Mouse (Mus musculus) lung, embryonic 14.5 days (tissue): ENCODE data around the gene Gpc6. TPM values are rescaled to one million over a fixed set of nuclear protein-coding genes. Genes with fewer than 3 reads are reported as not detected.

Source experiments
- ATAC-seq: fragments of 200-750 bp; cut with Nextera tagmentation; 2 replicates; pipeline ENCODE4 v1.8.0; 2017; ENCODE audit warnings: mild to moderate bottlenecking, moderate TSS enrichment, moderate library complexity; ENCODE audit not compliant: insufficient read depth
- DNase-seq: peaks from one replicate; pipeline ENCODE4 v3.0.0-alpha.2; 2015
- H3K27ac ChIP-seq: fragments of 300-500 bp; sonication (generic); 2 replicates; pipeline ENCODE4 v1.5.1; 2014; ENCODE audit warnings: low read depth, mild to moderate bottlenecking, moderate library complexity
- H3K27me3 ChIP-seq: fragments of 300-500 bp; sonication (generic); 2 replicates; pipeline ENCODE4 v1.6.1; 2014; ENCODE audit warnings: low read length, control low read depth; ENCODE audit not compliant: insufficient read depth
- H3K36me3 ChIP-seq: fragments of 300-500 bp; sonication (generic); 2 replicates; pipeline ENCODE4 v1.6.1; 2014; ENCODE audit warnings: control low read depth; ENCODE audit not compliant: insufficient read depth
- H3K4me1 ChIP-seq: fragments of 300-500 bp; sonication (generic); 2 replicates; pipeline ENCODE4 v1.6.1; 2014; ENCODE audit warnings: antibody characterized with exemption, control low read depth; ENCODE audit not compliant: insufficient read depth
- H3K4me2 ChIP-seq: fragments of 300-500 bp; sonication (generic); 2 replicates; pipeline ENCODE4 v1.6.1; 2014; ENCODE audit warnings: mild to moderate bottlenecking
- H3K4me3 ChIP-seq: fragments of 300-500 bp; sonication (generic); 2 replicates; pipeline ENCODE4 v1.5.1; 2014; ENCODE audit warnings: low read depth, low read length
- H3K9ac ChIP-seq: fragments of 300-500 bp; sonication (generic); 2 replicates; pipeline ENCODE4 v1.6.1; 2014
- H3K9me3 ChIP-seq: fragments of 300-500 bp; sonication (generic); 2 replicates; pipeline ENCODE4 v1.6.1; 2016; ENCODE audit warnings: low read depth, low read length, control low read depth
- CTCF ChIP-seq: IDR thresholded peaks from 2 replicates; pipeline ENCODE4 v1.5.1; 2016; ENCODE audit warnings: antibody characterized with exemption, low read depth
- WGBS: fragments of 180-500 bp; shearing (Covaris S2); extraction: QIAGEN DNeasy Blood & Tissue Kit; methylation state at CpG from one replicate; pipeline ENCODE4 v1.1.7; 2014; 5-methylcytosine and 5-hydroxymethylcytosine counted together
- polyA plus RNA-seq: library from polyadenylated mRNA; unstranded; fragments of >200 nt; fragmentation: Nextera tagmentation; extraction: Ambion mirVana; gene quantifications from 2 replicates; pipeline ENCODE4 v1.2.1, GENCODE M21; 2014

The Gpc6 gene
- polyA plus RNA-seq, 1 experiment from 2014 or later, result 38.9 TPM

DNA sequence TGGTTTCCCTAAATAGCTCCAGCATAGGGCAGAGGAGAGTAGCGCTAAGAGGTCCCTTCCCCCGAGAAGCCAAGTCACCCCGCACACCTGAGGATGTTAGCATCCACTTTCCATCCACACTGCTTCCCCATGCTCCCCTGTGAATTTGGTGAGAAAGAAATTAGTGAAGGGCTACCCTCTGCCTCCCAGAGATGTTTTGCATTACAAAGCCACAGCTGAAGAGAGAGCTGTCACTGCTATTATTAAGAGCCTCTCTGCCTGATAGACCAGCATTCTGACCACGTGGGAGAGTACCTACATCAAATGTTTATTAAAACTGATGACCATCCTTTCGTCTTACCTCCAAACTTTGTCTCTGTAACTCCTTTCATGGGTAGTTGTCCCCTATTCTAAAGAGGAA is 981.2 kb downstream of the Gpc6 start:
- H3K27ac ChIP-seq, result no peak overlapping the region
- no peak overlapping the region for H3K4me3 ChIP-seq
- H3K4me1 ChIP-seq, result peaks cover 15% of the 10 kb centered on the region; the same call in 1 of the 2 replicates
- no peaks in the 10 kb centered on the region for H3K27me3 ChIP-seq
- 71% methylated on average over 5 of the region's 5 CpGs for WGBS
- H3K4me2 ChIP-seq, result no peak overlapping the region
- ATAC-seq, result no peak
- no peak for TF ChIP-seq CTCF
- H3K9me3 ChIP-seq, result no peaks in the 10 kb centered on the region
- no peaks in the 10 kb centered on the region for H3K36me3 ChIP-seq
- no peak overlapping the region for H3K9ac ChIP-seq
- DNase-seq, result no peak

DNA sequence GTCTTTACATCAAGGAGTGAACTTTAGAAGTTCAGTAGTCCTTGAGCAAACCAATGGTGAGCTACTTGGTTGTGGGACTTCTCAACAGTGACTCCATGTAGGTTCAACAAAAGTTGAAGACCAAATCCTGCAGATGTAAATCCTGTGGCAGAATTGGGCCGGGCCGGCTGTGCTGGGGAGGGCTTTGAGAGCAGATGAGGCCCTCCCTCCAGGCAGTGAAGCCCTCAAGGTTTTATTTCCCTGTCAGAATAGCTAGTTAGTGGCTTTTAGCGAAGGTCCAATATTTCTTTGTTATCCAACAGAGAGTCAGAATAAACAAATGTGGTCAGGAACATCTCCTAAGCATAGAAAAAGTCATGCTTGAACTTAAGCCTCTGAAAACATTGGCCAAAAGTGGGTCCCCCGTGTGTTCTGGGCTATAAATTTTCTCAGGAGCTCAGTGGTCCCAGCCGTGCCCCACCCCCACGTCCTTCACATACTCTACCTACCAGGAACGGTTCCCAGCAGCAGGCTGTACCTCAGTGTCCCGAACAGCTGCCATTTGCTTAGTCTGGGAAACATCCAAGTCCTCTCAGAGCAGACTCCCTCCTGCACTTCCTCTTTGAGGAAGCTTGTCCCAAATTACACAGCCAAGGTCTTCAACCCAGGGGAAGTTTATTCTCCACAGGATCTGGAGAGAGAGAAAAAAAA is 983.3 kb downstream of the Gpc6 start:
- WGBS, result 54% methylated on average over 8 of the region's 8 CpGs
- Histone ChIP-seq H3K9me3 (no peaks in the 10 kb centered on the region), H3K36me3 (no peaks in the 10 kb centered on the region), H3K27me3 (no peaks in the 10 kb centered on the region), H3K4me2 (no peak overlapping the region), H3K4me3 (no peak overlapping the region), H3K9ac (no peak overlapping the region), H3K27ac (peak overlapping the region; percentile 15; the same call in 1 of the 2 replicates), H3K4me1 (peaks cover 15% of the 10 kb centered on the region; the same call in 1 of the 2 replicates)
- no peak for ATAC-seq
- no peak for TF ChIP-seq CTCF
- DNase-seq, result no peak

DNA sequence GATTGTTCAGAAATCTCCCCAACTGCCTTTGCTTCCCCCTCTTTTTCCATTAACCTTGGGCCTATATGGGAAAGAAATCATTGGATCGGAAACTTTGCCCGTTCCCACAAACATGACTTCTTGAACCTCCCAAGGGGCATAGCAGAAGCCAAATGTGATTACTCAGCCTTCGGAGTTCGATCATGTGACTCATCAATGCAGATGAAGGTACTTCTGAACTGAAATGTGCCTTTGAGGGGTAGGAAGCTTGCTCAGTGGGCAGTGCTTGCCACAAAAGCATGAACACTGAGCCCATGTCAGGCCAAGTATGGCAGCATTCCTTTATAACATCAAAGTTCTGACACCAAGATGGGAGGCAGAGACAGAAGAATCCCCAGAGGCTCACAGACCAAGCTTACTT is 983.9 kb downstream of the Gpc6 start:
- Histone ChIP-seq H3K27me3 (no peaks in the 10 kb centered on the region), H3K36me3 (no peaks in the 10 kb centered on the region), H3K9me3 (no peaks in the 10 kb centered on the region), H3K4me3 (no peak overlapping the region), H3K4me2 (no peak overlapping the region), H3K27ac (no peak overlapping the region), H3K4me1 (peaks cover 13% of the 10 kb centered on the region; the same call in 1 of the 2 replicates), H3K9ac (no peak overlapping the region)
- WGBS, result 84% methylated on average over 4 of the region's 4 CpGs
- TF ChIP-seq CTCF, result no peak
- no peak for ATAC-seq
- no peak for DNase-seq

DNA sequence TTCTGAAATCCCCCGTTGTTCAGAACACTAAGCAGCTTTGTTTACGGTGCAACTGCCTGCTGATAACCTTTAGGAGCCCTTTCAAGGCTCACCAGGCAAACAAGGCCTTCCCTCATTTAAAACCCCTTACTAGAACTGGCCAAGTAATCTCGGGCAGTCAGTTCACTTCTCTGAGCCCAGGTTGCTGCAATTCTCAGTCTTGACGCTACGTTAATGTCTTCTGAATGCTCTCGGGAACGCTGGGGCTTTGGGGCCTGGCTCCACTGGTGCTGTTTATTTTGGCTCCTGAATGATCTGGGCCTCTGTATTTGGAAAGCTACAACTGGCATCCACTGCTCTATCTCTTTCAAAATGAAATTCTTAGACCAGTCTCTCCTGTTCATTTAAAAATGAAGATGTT is 985.2 kb downstream of the Gpc6 start:
- peaks cover 5% of the 10 kb centered on the region; the same call in 1 of the 2 replicates for H3K4me1 ChIP-seq
- TF ChIP-seq CTCF, result no peak
- ATAC-seq, result no peak
- no peak overlapping the region for H3K27ac ChIP-seq
- no peak for DNase-seq
- no peaks in the 10 kb centered on the region for H3K27me3 ChIP-seq
- H3K9me3 ChIP-seq, result no peaks in the 10 kb centered on the region
- H3K9ac ChIP-seq, result no peak overlapping the region
- no peaks in the 10 kb centered on the region for H3K36me3 ChIP-seq
- H3K4me3 ChIP-seq, result no peak overlapping the region
- H3K4me2 ChIP-seq, result no peak overlapping the region
- 21% methylated on average over 7 of the region's 7 CpGs for WGBS

DNA sequence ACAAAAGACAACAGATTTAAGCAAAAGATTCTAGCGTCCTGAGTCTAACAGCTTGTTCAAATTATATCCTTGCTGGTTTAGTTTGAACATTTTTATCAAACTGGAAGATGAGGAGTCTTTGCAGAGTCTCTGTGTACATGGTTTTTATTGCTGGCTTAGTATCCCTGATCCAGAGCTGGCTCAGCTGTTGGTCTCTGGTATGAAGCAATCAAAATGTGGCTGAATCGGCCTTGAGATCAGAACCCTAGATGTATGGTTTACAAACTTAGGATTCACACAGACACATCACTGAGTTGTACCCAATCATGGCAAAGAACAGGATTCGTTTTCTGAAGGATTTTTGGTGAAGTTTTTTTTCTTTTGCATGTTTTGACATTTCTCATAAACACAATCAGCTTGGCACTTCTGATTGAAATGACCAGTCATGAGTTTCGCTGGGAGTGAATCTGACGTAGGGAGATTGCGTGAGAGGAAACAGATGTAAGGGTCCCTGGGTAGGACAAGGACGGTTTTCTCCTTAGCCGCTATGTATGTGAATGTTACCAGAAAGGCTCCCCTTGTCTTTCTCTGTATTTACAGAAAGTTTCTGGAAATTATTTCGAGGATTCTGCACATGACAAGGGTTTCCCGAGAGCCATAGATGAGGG is 987.6 kb downstream of the Gpc6 start:
- H3K4me1 ChIP-seq, result no peaks in the 10 kb centered on the region; the same call in 1 of the 2 replicates
- H3K9me3 ChIP-seq, result no peaks in the 10 kb centered on the region
- DNase-seq (peak; percentile 66), ATAC-seq (peak; percentile 70)
- 50% methylated on average over 10 of the region's 10 CpGs for WGBS
- H3K4me2 ChIP-seq, result no peak overlapping the region
- H3K9ac ChIP-seq, result no peak overlapping the region
- TF ChIP-seq CTCF, result no peak
- H3K36me3 ChIP-seq, result no peaks in the 10 kb centered on the region
- H3K27ac ChIP-seq, result no peak overlapping the region
- H3K27me3 ChIP-seq, result no peaks in the 10 kb centered on the region
- H3K4me3 ChIP-seq, result no peak overlapping the region

DNA sequence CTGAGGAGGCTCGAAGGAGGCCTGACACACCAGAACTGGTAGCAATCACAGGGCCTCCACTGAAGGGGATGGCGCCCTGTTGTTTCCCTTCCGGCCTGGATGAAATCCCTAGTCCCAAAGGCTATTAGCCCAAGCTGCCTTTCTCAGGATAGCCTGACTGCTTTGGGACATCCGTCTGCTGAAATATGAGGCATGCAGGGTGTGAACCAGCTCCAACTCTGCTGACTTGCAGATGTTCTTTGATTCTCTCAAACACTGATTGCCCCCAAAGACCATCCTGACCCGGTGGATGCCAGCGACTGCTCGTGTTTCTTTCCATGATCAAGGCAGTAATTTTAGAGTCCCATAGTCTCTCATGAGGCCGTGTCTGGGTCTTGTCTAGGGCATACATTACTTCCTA is 991.5 kb downstream of the Gpc6 start:
- DNase-seq, result no peak
- 76% methylated on average over 8 of the region's 8 CpGs for WGBS
- no peak for TF ChIP-seq CTCF

DNA sequence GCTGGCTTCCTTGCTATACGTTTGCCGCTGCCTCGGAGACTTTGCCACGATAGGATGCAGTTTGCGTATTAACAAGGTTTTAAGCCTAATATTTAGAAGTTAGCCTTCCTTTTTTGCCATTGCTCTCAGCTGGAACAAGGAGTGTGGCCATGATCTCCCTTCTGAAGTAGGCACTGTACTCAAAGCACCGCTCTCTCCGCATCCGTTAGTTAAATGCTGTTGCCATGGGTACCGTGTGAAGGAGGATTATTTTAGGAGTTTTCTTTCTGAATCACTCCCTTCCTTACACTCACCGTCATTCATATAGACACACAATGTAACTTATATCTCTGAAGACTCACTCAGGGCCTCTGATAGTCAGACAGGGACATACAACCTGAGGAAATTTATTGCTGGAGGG is 993.6 kb downstream of the Gpc6 start:
- no peak overlapping the region for H3K4me3 ChIP-seq
- WGBS, result 88% methylated on average over 10 of the region's 10 CpGs
- H3K9me3 ChIP-seq, result no peaks in the 10 kb centered on the region
- no peaks in the 10 kb centered on the region for H3K4me1 ChIP-seq
- H3K27ac ChIP-seq, result no peak overlapping the region
- H3K27me3 ChIP-seq, result no peaks in the 10 kb centered on the region
- ATAC-seq (no peak), DNase-seq (no peak)
- H3K36me3 ChIP-seq, result no peaks in the 10 kb centered on the region
- no peak for TF ChIP-seq CTCF
- no peak overlapping the region for H3K4me2 ChIP-seq
- no peak overlapping the region for H3K9ac ChIP-seq

More for the DNA sequence above, 991.5 kb downstream of the Gpc6 start:
- Histone ChIP-seq H3K4me2 (no peak overlapping the region), H3K4me3 (no peak overlapping the region), H3K9ac (no peak overlapping the region), H3K27me3 (no peaks in the 10 kb centered on the region), H3K36me3 (no peaks in the 10 kb centered on the region), H3K9me3 (no peaks in the 10 kb centered on the region), H3K4me1 (no peaks in the 10 kb centered on the region; the same call in 1 of the 2 replicates), H3K27ac (no peak overlapping the region)
- no peak for ATAC-seq
